Comparison of ENCODE assay signal across 8 mouse cellular contexts in the genomic region with DNA sequence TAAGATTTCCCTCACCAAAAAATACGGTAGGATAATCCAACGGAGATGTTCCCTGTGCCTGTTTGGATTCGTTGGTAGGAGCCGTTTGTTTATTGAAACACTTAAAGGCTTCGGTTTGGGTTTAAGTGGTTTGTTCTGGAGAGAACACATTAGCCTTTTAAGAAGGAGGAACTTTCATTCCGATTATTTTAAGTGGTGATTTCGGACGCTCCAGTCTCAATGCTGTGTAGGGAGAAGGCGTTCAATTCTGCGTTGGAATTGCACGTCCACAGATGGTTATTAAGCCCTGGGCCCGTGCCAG. TPM values are rescaled to one million over a fixed set of nuclear protein-coding genes. Genes with fewer than 3 reads are reported as not detected.
DNase-seq lines count a peak whose midpoint lies in the region; ATAC-seq lines count a peak whose summit lies in the region.

No protein-coding gene starts in this region.

- H3K4me3 ChIP-seq in heart, embryonic 14.5 days (ENCODE audit: control insufficient read depth in 1 of 2, insufficient read depth in 1 of 2, low read depth in 1 of 2, low read length in 2 of 2): peak overlapping the region; percentile 53 to 87
- peak overlapping the region; percentile 65 for H3K4me3 ChIP-seq in hindbrain, embryonic 16.5 days (ENCODE audit: low read length)
- peak overlapping the region; percentile 56 for H3K4me3 ChIP-seq in midbrain, embryonic 12.5 days

- peak overlapping the region; percentile 99 for H3K9ac ChIP-seq in heart, embryonic 14.5 days (ENCODE audit: low read length)
- H3K9ac ChIP-seq in hindbrain, embryonic 16.5 days (ENCODE audit: low read depth, low read length): peak overlapping the region; percentile 67
- H3K9ac ChIP-seq in midbrain, embryonic 12.5 days (replicated peaks): peak overlapping the region; percentile 60; the same call in 1 of the 2 replicates

- H3K4me2 ChIP-seq in heart, embryonic 14.5 days (ENCODE audit: low read length): peak overlapping the region; percentile 77
- peak overlapping the region; percentile 99 for H3K4me2 ChIP-seq in hindbrain, embryonic 16.5 days (ENCODE audit: low read length)
- peak overlapping the region; percentile 99 for H3K4me2 ChIP-seq in midbrain, embryonic 12.5 days (replicated peaks)

- 8% methylated on average over 12 of the region's 12 CpGs for WGBS in heart, embryonic 14.5 days
- 15% methylated on average over 12 of the region's 12 CpGs for WGBS in hindbrain, embryonic 16.5 days
- 10% methylated on average over 12 of the region's 12 CpGs for WGBS in midbrain, embryonic 12.5 days

- no peaks in the 10 kb centered on the region; the same call in none of the 2 replicates for H3K36me3 ChIP-seq in heart, embryonic 14.5 days (ENCODE audit: control insufficient read depth, insufficient read depth, low read length)
- H3K36me3 ChIP-seq in hindbrain, embryonic 16.5 days (ENCODE audit: control insufficient read depth, insufficient read depth, low read length): no peaks in the 10 kb centered on the region
- H3K36me3 ChIP-seq in midbrain, embryonic 12.5 days: no peaks in the 10 kb centered on the region

- peaks cover 31 to 34% of the 10 kb centered on the region in 2 experiments for H3K4me1 ChIP-seq in heart, embryonic 14.5 days (ENCODE audit: control insufficient read depth in 2 of 2, insufficient read depth in 2 of 2, low read length in 2 of 2)
- H3K4me1 ChIP-seq in hindbrain, embryonic 16.5 days (ENCODE audit: control insufficient read depth, insufficient read depth, low read depth, low read length): peaks cover 15% of the 10 kb centered on the region
- H3K4me1 ChIP-seq in midbrain, embryonic 12.5 days: peaks cover 27% of the 10 kb centered on the region

- H3K9me3 ChIP-seq in heart, embryonic 14.5 days (ENCODE audit: control insufficient read depth, low read length): no peaks in the 10 kb centered on the region
- H3K9me3 ChIP-seq in hindbrain, embryonic 16.5 days (ENCODE audit: control insufficient read depth, low read length): no peaks in the 10 kb centered on the region
- no peaks in the 10 kb centered on the region for H3K9me3 ChIP-seq in midbrain, embryonic 12.5 days

- no peak for DNase-seq in heart, postnatal 4 days
- peak; percentile 75 for DNase-seq in brain, adult 2 months (ENCODE audit: low read depth, low spot score)
- no peak for DNase-seq in frontal cortex, postnatal 14 days (ENCODE audit: low spot score in 2 of 2)
- DNase-seq in thymus, adult 18-20 months: no peak
- DNase-seq in testis, postnatal 10 days (ENCODE audit: low spot score): no peak

- peak overlapping the region; percentile 92 for H3K27ac ChIP-seq in heart, embryonic 14.5 days (replicated peaks in 1 of 2; ENCODE audit: control insufficient read depth in 1 of 2, insufficient read depth in 1 of 2, low read depth in 2 of 2, low read length in 2 of 2)
- H3K27ac ChIP-seq in hindbrain, embryonic 16.5 days (ENCODE audit: low read depth, low read length): no peak overlapping the region
- no peak overlapping the region for H3K27ac ChIP-seq in midbrain, embryonic 12.5 days (replicated peaks)

- no peak for ATAC-seq in heart, embryonic 14.5 days (ENCODE audit: insufficient number of reproducible peaks, insufficient read depth, low FRiP score, low read depth)
- 0 out of 2 replicates have a peak, but pooled peaks have one; percentile 38 for ATAC-seq in hindbrain, embryonic 16.5 days
- ATAC-seq in midbrain, embryonic 12.5 days (ENCODE audit: low FRiP score, low read depth): no peak

- no peaks in the 10 kb centered on the region for H3K27me3 ChIP-seq in heart, embryonic 14.5 days (ENCODE audit: control insufficient read depth, insufficient read depth, low read length)
- H3K27me3 ChIP-seq in hindbrain, embryonic 16.5 days (replicated peaks; ENCODE audit: control insufficient read depth, insufficient read depth, low read length): peaks cover 29% of the 10 kb centered on the region
- peaks cover 54% of the 10 kb centered on the region for H3K27me3 ChIP-seq in midbrain, embryonic 12.5 days

RNA-seq across cellular contexts. Expression of gene Tmod1, which starts 0.2 kb away (rescaled TPM):
- polyA plus RNA-seq in heart, embryonic 14.5 days (2014; fragmentation: Nextera tagmentation; extraction: Ambion mirVana): 220 and 230 TPM in 2 replicates
- 100 to 1,000 TPM; 278 to 282 TPM for total RNA-seq in heart, postnatal 4 days (2021)
- polyA plus RNA-seq in hindbrain, embryonic 16.5 days (2015; fragmentation: Nextera tagmentation; extraction: Ambion mirVana): 2.1 and 3.0 TPM in 2 replicates
- polyA plus RNA-seq in midbrain, embryonic 12.5 days (2016; fragmentation: Nextera tagmentation; extraction: Ambion mirVana): 1.0 and 1.7 TPM in 2 replicates

Comparison
In these comparisons a context has a peak if more than half of its experiments do, and no peak if none do; other contexts are left out.
1. H3K27ac ChIP-seq: peak in heart, embryonic 14.5 days (2 of 2); none in hindbrain, embryonic 16.5 days (single experiment) and midbrain, embryonic 12.5 days (single experiment).
2. RNA of gene Tmod1, which starts 0.2 kb away (polyA plus RNA-seq): 220 to 230 TPM in heart, embryonic 14.5 days; 2.1 to 3.0 TPM in hindbrain, embryonic 16.5 days and 1.0 to 1.7 TPM in midbrain, embryonic 12.5 days; every median in the first group is over 10 times any median in the second.
3. Peak in every context shown above with its lines, with median percentiles within 50 percentile points of each other: H3K4me2 ChIP-seq, H3K4me3 ChIP-seq and H3K9ac ChIP-seq.